Mouse (Mus musculus) E14TG2a.4 (cell line): Measurements from ENCODE around the gene Scaf4.

Experiments used
- CTCF ChIP-seq: conservative IDR thresholded peaks from 2 replicates; pipeline ENCODE4 v1.5.1; 2014; ENCODE audit warnings: low read length
- NANOG ChIP-seq: IDR thresholded peaks from 2 replicates; pipeline ENCODE4 v1.6.1; 2014; ENCODE audit warnings: borderline replicate concordance, low read length, mixed read lengths
- POU5F1 ChIP-seq: IDR thresholded peaks from 2 replicates; pipeline ENCODE4 v1.6.1; 2014; ENCODE audit warnings: low read length, borderline replicate concordance

GRCm38 (mm10) chr16:90280515-90280914, 3.8 kb downstream of the Scaf4 start:
- TF ChIP-seq CTCF, result no peak
- no peak for TF ChIP-seq NANOG
- no peak for TF ChIP-seq POU5F1
